ENCODE assay signal across 13 mouse cellular contexts in genomic region chr19:46998953-46999352, GRCm38 (mm10). TPM values are rescaled to one million over a fixed set of nuclear protein-coding genes. Genes with fewer than 3 reads are reported as not detected.
"Had no signal": no experiment of that assay in that cellular context is flagged by ENCODE, and none has a peak within 500 bp of the region (broad histone marks: within the 10 kb centered on the region; RNA-seq: fewer than 3 reads in every experiment).

No protein-coding gene starts in this region.

- H3K4me2 ChIP-seq: intestine, embryonic 15.5 days; limb, embryonic 12.5 days; lung, embryonic 15.5 days; midbrain, embryonic 13.5 days had no signal

- H3K9ac ChIP-seq: intestine, embryonic 15.5 days; limb, embryonic 12.5 days; lung, embryonic 15.5 days; midbrain, embryonic 13.5 days had no signal

- H3K4me3 ChIP-seq: intestine, embryonic 15.5 days; limb, embryonic 12.5 days; lung, embryonic 15.5 days; midbrain, embryonic 13.5 days had no signal

- H3K36me3 ChIP-seq: intestine, embryonic 15.5 days; limb, embryonic 12.5 days; lung, embryonic 15.5 days; midbrain, embryonic 13.5 days had no signal

- H3K27me3 ChIP-seq: intestine, embryonic 15.5 days; limb, embryonic 12.5 days; lung, embryonic 15.5 days; midbrain, embryonic 13.5 days had no signal

- H3K27ac ChIP-seq: intestine, embryonic 15.5 days; limb, embryonic 12.5 days; lung, embryonic 15.5 days; macrophage; midbrain, embryonic 13.5 days; stomach, postnatal 0 days had no signal

- ATAC-seq: intestine, embryonic 15.5 days; midbrain, embryonic 13.5 days had no signal

- H3K4me1 ChIP-seq: intestine, embryonic 15.5 days; limb, embryonic 12.5 days; lung, embryonic 15.5 days; midbrain, embryonic 13.5 days had no signal

- DNase-seq: kidney, adult 18-20 months; kidney, postnatal 10 days; kidney, postnatal 4 days; lung, postnatal 14 days; right cerebral cortex, postnatal 25 days; thymus, postnatal 14 days had no signal

- H3K9me3 ChIP-seq: intestine, embryonic 15.5 days; limb, embryonic 12.5 days; lung, embryonic 15.5 days; midbrain, embryonic 13.5 days had no signal

RNA-seq across cellular contexts. Expression of gene Ina, which starts 15.5 kb away (rescaled TPM):
- total RNA-seq: liver, adult 2 months had no signal
- polyA plus RNA-seq: liver, adult 2 months; macrophage had no signal
